Mouse (Mus musculus): ENCODE results near the gene Mpc2.

The Mpc2 gene

DNA sequence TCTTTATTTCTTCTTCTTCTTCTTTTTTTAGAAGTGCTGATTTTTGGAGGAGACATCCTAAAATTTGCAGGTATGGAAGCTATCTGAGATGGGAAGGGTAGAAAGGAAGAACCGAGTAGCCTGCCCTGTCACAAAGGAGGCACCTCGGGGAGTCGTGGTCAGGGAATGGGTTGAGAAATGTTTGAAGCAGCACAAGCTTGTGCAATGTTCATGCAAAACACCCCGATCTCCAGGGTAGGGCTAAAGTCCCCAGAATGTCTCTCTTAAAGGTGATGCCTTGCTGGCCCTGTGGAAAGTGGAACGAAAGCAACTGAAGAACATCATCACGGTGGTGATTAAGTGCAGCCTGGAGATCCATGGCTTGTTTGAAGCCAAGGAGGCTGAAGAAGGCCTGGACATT lies 45.9 kb downstream of the Mpc2 start:
- DNase-seq (ENCODE audit: low spot score in 2 of 2) = no peak

GRCm38 (mm10) chr1:165510161-165510560 lies 49.7 kb downstream of the Mpc2 start:
- no peak for DNase-seq (ENCODE audit: low spot score in 2 of 2)

DNA sequence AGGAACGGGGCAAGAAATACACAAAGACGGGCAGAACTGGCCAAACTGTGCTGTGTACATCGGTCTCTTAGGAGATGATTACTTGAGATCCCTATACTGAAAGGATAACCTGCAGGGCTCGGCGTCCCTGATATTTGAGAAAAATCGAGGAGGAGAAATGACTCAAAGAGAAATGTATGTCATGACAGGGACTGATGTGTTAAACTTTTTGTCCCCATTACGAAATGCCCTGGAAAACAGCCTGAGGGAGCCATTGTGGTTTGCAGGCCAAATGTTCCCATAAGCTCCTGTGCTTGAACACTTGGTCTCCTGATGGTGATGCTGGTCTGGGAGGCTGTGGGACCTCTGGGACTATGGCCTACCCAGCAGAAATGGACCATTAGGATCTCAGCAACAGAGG lies 60.3 kb downstream of the Mpc2 start:
- no peak for DNase-seq (ENCODE audit: low spot score in 2 of 2)
